Mouse (Mus musculus) midbrain, postnatal 0 days (tissue): ENCODE results near the gene Mrpl53. TPM values are rescaled to one million over a fixed set of nuclear protein-coding genes. Genes with fewer than 3 reads are reported as not detected.
A peak's percentile ranks its signal among the peaks of the same experiment; 100 is the strongest.

Experiments used
- ATAC-seq: fragments of 200-750 bp; cut with Nextera tagmentation; 2 replicates; pipeline ENCODE4 v1.8.0; 2017; ENCODE audit warnings: moderate number of reproducible peaks, mild to moderate bottlenecking, moderate TSS enrichment, moderate library complexity; ENCODE audit not compliant: low FRiP score
- DNase-seq: peaks from one replicate; pipeline ENCODE4 v3.0.0-alpha.2; 2015; ENCODE audit warnings: low spot score
- H3K27ac ChIP-seq: fragments of 300-500 bp; sonication (generic); 2 replicates; pipeline ENCODE4 v1.5.1; 2014; ENCODE audit warnings: low read depth, mild to moderate bottlenecking, low read length, mixed read lengths
- H3K27me3 ChIP-seq: fragments of 300-500 bp; sonication (generic); 2 replicates; pipeline ENCODE4 v1.6.1; 2014; ENCODE audit warnings: low read length, control low read depth, mixed read lengths; ENCODE audit not compliant: insufficient read depth
- H3K36me3 ChIP-seq: fragments of 300-500 bp; sonication (generic); 2 replicates; pipeline ENCODE4 v1.6.1; 2014; ENCODE audit warnings: low read length, control low read depth, mixed read lengths; ENCODE audit not compliant: insufficient read depth
- H3K4me1 ChIP-seq: fragments of 300-500 bp; sonication (generic); 2 replicates; pipeline ENCODE4 v1.6.1; 2014; ENCODE audit warnings: mild to moderate bottlenecking, control low read depth, antibody characterized with exemption, low read length, mixed read lengths; ENCODE audit not compliant: insufficient read depth
- H3K4me2 ChIP-seq: fragments of 300-500 bp; sonication (generic); 2 replicates; pipeline ENCODE4 v1.6.1; 2014; ENCODE audit warnings: low read depth, mild to moderate bottlenecking, low read length, mixed read lengths; ENCODE audit not compliant: poor library complexity, severe bottlenecking
- H3K4me3 ChIP-seq: fragments of 300-500 bp; sonication (generic); 2 replicates; pipeline ENCODE4 v1.5.1; 2014; ENCODE audit warnings: low read depth, mild to moderate bottlenecking, low read length, moderate library complexity
- H3K9ac ChIP-seq: fragments of 300-500 bp; sonication (generic); replicated peaks from 2 replicates; pipeline ENCODE4 v1.6.1; 2014; ENCODE audit warnings: mild to moderate bottlenecking, low read length, moderate library complexity, mixed read lengths; ENCODE audit not compliant: poor library complexity, severe bottlenecking
- H3K9me3 ChIP-seq: fragments of 300-500 bp; sonication (generic); 2 replicates; pipeline ENCODE4 v1.6.1; 2016; ENCODE audit warnings: low read length, control low read depth
- CTCF ChIP-seq: IDR thresholded peaks from 2 replicates; pipeline ENCODE4 v1.5.1; 2016; ENCODE audit warnings: antibody characterized with exemption, mild to moderate bottlenecking
- WGBS: fragments of 180-500 bp; shearing (Covaris S2); extraction: QIAGEN DNeasy Blood & Tissue Kit; methylation state at CpG from one replicate; pipeline ENCODE4 v1.1.7; 2014; 5-methylcytosine and 5-hydroxymethylcytosine counted together
- polyA plus RNA-seq: library from polyadenylated mRNA; unstranded; fragments of >200 nt; fragmentation: Nextera tagmentation; extraction: Ambion mirVana; gene quantifications from 2 replicates; pipeline ENCODE4 v1.2.1, GENCODE M21; 2015
- total RNA-seq: library from RNA; depleted of rRNA; stranded (reverse); fragments of >200 nt; gene quantifications from 2 replicates; pipeline ENCODE4 v1.2.3, GENCODE M21; 2014

The Mrpl53 gene
- total and polyA plus RNA-seq, 2 experiments from 2014 or later = 46.4 to 115 TPM

DNA sequence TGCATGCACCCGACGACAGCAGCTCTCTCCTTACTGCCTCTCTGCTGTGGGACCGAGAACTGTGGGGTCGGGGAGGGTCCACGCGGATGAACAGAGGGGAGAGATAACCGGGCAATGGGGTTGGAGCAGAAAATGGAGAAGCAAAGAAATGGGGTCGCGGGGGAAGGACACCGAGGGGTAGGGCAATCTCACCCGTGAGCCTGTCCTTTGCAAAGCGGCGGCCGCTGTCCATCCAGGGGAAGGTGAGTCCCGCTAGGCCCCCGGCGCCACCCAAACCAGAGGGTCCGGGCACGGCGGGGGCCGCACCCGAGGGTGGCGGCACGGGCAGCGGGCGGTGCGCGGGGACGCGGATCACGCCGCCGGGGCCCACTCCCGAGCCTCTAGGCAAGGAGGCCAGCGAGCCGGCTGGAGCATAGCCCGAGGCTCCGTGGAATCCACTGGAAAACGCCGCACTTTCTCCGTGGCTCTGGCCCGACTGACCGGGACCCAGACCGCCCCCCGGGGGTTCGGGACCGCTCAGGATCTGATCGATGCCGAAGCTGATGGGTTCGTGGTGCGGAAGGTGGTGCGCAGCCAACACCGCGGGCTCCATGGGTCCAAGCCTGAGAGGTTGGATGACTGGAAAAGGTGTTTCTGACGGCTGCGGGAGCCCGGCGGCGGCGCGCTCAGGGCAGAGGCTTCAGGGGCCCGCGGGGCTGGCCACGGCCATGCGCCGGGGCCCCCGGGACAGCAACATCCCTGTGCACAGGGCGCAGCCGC is 39.2 kb upstream of the Mrpl53 start:
- Histone ChIP-seq H3K9me3 (no peaks in the 10 kb centered on the region), H3K4me2 (no peak overlapping the region), H3K4me3 (0 out of 2 replicates have a peak overlapping the region, but pooled peaks have one; percentile 1), H3K27ac (no peak overlapping the region), H3K4me1 (peaks cover 3% of the 10 kb centered on the region; the same call in 1 of the 2 replicates), H3K36me3 (no peaks in the 10 kb centered on the region), H3K27me3 (peaks cover 87% of the 10 kb centered on the region), H3K9ac (no peak overlapping the region)
- ATAC-seq = no peak
- no peak for DNase-seq
- WGBS = 2% methylated on average over 69 of the region's 69 CpGs
- no peak for TF ChIP-seq CTCF

DNA sequence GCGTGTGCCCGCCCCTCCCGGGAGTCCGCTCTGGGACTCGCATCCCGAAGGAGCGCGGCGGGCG is 38.8 kb upstream of the Mrpl53 start, which contains the start of gene Tlx2:
Gene Tlx2 (minus strand): TSS at position 47 of the 64 bp plus-strand sequence.
- 5% methylated on average over 10 of the region's 10 CpGs for WGBS
- no peak within 1 kb of the TSS for H3K9ac ChIP-seq
- ATAC-seq (no peak), DNase-seq (no peak)
- H3K27ac ChIP-seq = no peak within 1 kb of the TSS
- H3K4me3 ChIP-seq = peak within 1 kb of the TSS; percentile 12; the same call in 1 of the 2 replicates
- no peaks in the 10 kb centered on the region for H3K9me3 ChIP-seq
- H3K27me3 ChIP-seq = peaks cover 87% of the 10 kb centered on the region
- peaks cover 3% of the 10 kb centered on the region; the same call in 1 of the 2 replicates for H3K4me1 ChIP-seq
- TF ChIP-seq CTCF = no peak
- H3K36me3 ChIP-seq = no peaks in the 10 kb centered on the region
- H3K4me2 ChIP-seq = no peak within 1 kb of the TSS

DNA sequence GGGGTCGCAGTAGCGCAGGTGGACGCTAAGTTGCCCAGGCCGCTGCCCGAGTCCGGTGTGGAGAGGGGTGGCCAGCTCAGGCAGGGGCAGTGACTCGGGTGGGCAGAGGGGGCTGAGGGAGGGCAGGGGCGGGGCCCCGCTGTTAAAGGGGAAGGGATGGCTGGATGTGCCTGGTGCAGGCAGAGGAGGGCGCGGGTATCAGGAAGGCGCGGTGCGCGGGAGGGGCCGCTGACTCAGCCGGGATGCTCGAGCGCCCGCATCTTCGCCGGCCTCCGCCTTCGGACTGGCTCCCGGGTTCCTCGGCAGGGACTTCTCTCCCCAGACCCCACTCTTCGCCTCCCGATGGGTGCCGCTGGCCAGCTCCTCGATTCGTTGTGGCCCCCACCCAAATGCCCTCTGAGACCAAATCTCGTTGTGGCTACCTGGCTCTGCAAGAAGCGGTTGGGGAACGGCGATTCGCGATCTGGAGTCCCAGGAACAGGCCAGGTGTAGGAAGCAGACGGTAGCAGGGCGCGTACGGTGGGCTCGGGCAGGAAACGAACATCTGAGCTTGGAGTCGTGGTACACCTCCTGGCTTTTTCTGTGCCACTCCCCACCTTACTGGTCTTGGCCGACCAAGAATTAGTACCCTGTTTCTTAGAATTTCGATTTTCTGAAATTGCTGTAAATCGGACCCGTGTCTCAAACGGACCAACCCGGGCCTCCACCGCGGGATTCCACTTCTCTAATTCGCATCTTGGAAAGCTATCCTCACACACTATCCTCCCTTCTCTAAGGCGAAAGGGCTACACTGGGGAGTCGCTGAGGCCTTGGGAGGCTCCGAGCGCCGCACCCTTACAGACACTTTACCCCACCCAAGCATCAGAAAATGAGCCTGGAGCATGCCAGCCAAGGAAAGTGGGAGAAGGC is 38.3 kb upstream of the Mrpl53 start:
- Histone ChIP-seq H3K9me3 (no peaks in the 10 kb centered on the region), H3K27ac (no peak overlapping the region), H3K9ac (no peak overlapping the region), H3K27me3 (peaks cover 83% of the 10 kb centered on the region), H3K4me1 (peaks cover 3% of the 10 kb centered on the region; the same call in 1 of the 2 replicates), H3K4me3 (0 out of 2 replicates have a peak overlapping the region, but pooled peaks have one; percentile 1), H3K36me3 (no peaks in the 10 kb centered on the region), H3K4me2 (no peak overlapping the region)
- ATAC-seq (no peak), DNase-seq (no peak)
- WGBS = under 1% methylated on average over 56 of the region's 58 CpGs
- TF ChIP-seq CTCF = no peak

DNA sequence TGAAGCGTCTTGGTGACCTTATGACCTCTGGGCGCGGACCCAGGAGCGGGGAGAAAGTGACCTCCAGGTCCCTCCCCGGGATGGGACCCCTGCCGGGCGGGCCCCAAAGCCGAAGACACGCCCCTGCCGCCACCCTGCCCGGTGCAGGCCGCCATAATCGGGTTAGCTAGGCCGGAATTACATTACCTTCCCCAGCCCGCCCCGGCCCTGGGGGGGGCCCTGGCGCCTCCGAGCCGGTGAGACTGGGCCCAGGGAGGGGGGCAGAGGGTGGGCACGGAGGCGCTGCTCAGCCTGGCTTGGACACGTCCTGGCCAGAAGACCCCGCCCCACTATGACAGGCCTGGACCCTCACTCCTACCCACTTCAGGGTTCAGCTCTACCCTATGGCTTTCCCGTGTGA is 37.6 kb upstream of the Mrpl53 start:
- no peaks in the 10 kb centered on the region for H3K9me3 ChIP-seq
- no peaks in the 10 kb centered on the region for H3K36me3 ChIP-seq
- H3K9ac ChIP-seq = no peak overlapping the region
- peaks cover 3% of the 10 kb centered on the region; the same call in 1 of the 2 replicates for H3K4me1 ChIP-seq
- 0 out of 2 replicates have a peak, but pooled peaks have one; percentile 8 for ATAC-seq
- no peak overlapping the region for H3K4me3 ChIP-seq
- 0% methylated on average over 24 of the region's 24 CpGs for WGBS
- no peak overlapping the region for H3K27ac ChIP-seq
- no peak for TF ChIP-seq CTCF
- H3K27me3 ChIP-seq = peaks cover 80% of the 10 kb centered on the region
- no peak for DNase-seq
- no peak overlapping the region for H3K4me2 ChIP-seq

DNA sequence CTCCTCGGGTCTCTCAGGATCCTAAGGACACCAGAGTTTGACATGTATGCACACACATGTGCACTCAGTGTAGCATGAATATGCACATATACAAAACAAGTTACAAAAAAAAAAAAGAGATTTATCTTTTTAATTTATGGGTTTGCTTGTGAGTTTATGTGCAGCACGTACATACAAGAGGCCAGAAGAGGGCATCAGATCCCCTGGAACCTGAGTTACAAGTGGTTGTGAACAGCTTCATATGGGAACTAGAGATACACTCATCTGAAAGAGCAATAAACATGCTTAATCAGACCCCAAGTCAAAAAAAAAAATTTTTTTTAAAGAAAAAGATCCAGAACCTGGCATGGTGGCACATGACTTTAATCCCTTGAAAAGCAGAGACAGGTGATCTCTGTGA is 33.9 kb upstream of the Mrpl53 start:
- Histone ChIP-seq H3K4me3 (no peak overlapping the region), H3K27me3 (peaks cover 50% of the 10 kb centered on the region), H3K27ac (no peak overlapping the region), H3K9me3 (no peaks in the 10 kb centered on the region), H3K4me1 (peaks cover 11% of the 10 kb centered on the region), H3K36me3 (no peaks in the 10 kb centered on the region), H3K9ac (no peak overlapping the region), H3K4me2 (no peak overlapping the region)
- TF ChIP-seq CTCF = peak; percentile 34; the same call in 1 of the 2 replicates
- ATAC-seq (no peak), DNase-seq (no peak)
- 14% methylated on average over 2 of the region's 2 CpGs for WGBS
